Mouse (Mus musculus): ENCODE measurements around the gene Fam98c. TPM values are rescaled to one million over a fixed set of nuclear protein-coding genes. Genes with fewer than 3 reads are reported as not detected.
"Not testable (repeated sequence)": the region's sequence is repeated elsewhere in the genome, so short reads cannot be mapped to it uniquely, and the experiment has no call there.

Gene Fam98c
- 10 to 100 TPM; 11.7 to 12.5 TPM for total RNA-seq (2021)
- long read RNA-seq, experiment 1, transcript Fam98c-209 (8 exons, 1,293 nt): major isoform, 15 of 23 reads
- long read RNA-seq, experiment 1, partial matches to known transcripts: 2 of 23 reads
- long read RNA-seq, experiment 1, other reads (novel, unspliced or antisense): 2 of 23 reads
- long read RNA-seq, experiment 2, transcript Fam98c-209 (8 exons, 1,293 nt): major isoform, 16 of 26 reads
- long read RNA-seq, experiment 2, partial matches to known transcripts: 1 of 26 reads
- long read RNA-seq, experiment 2, other reads (novel, unspliced or antisense): 4 of 26 reads

DNA sequence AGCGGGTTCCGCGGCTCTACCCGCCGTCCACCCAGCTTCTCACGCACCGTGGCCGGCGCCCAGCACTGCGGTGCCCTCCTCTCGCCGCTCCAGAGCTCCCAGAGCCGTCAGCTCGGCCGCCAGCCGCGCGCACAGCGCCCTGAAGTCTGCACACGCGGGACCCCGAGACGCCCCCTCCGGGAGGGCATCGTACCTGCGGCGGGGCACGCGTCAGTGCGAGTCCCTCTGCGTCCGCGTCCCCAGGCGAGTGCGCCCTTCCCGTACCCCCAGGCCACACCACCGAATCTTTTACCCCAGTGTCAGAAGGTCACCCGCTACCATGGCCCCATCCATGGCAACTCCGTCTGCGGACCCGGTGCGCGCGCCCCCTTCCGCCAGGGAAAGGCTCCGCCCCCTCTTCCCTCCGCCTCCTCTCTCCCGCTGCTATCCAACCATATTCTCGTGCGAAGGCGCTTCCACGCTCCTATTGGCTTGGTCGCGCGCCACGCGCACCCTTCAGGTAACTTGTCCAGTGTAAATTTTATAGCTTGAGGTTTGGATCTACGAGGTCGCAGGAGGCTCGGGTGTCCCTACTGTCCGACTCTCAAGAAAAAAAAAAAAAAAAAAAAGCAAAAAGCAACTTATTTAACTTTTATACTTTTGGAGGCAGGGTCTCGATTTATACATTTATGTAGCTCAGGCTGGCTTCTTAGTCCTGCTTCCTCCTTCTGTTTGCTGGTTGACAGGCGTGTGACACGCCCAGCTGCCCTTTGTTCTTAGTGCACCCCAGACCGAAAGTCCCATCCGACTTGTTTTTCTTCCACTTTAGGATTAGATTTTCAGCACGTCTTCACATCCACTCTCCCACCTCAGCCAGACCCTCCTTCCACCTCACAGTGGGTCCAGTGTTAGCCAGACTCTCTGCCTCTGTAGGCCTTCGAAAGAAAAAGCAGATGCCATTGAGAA, at the start of gene Fam98c:
Gene Fam98c, minus strand, starts transcription at position 397 of the 945 bp plus-strand sequence.
- peak; percentile 82 for DNase-seq

- no peak for DNase-seq
These were observed 46.5 kb upstream of the Fam98c start for GRCm38 (mm10) chr7:29202577-29202976.

DNA sequence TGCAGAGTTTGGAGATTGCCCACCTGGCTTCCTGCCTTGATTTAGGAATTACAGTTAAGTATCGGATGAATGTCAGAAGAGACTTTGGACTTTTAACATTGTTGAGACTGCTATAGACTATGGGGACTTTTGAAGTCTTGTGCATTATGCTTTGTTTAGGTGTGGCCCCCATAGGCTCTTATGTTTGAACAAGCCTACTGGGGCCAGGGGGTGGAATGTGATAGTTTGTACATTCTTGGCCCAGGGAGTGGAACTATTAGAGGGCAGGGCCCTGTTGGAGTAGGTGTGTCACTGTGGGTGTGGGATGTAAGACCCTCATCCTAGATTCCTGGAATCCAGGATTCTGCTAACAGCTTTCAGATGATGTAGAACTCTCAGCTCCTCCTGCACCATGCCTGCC, 38.2 kb upstream of the Fam98c start:
- not testable (repeated sequence) for DNase-seq

GRCm38 (mm10) chr7:29181323-29181722, 25.3 kb upstream of the Fam98c start:
- DNase-seq: not testable (repeated sequence)

DNA sequence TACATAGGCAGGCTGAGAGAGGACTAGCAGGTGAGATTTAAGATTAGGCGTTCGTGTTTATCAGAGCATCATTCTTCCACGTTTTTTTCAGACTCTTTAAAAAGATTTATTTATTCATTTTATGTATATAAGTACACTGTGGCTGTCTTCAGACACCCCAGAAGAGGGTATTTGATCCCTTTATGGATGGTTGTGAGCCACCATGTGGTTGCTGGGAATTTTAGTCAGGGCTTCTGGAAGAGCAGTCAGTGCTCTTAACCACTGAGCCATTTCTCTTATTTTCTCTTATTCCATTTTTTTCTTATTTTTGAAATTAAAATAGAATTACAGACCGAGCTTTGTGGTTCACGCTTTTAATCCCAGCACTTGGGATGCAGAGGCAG, 24.8 kb upstream of the Fam98c start:
- DNase-seq: no peak

DNA sequence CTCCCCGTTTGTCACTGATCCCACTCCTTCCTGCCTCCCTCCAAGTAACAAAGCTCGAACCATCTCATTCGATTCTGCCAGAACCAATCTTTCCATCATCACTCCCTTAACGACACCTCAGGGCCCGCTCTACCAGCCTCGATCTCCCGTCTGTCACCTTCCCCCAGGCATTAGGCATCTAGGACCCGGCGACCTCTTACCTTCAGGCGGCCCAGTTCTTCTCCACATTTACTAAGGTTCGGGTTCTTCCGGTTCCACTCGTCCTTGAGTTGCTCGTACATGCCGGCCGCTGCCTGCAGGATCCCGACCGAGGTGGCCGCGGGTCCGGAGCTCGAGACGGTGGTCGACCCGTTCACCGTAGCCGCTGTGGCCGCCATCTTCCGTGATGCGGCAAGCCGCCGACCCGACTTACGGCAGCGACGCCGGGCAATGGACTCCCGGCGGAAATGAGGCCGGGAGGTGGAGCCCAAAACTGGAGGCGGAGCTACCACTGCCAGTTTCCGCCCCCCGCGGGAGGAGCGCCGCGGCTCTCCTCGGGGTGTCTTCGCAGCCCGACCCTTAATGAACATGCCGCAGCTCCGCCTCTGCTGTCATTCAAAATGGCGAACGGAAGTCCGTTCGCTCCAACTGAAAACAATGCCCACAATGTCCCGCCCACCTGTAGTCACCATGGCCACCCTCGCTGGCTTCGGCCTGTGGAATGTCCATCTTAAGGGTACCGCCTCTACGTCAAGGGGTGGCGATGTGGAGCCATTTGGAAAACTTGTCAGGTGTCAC, 24.2 kb upstream of the Fam98c start, which contains the start of gene Psmd8:
Gene Psmd8, minus strand, starts transcription at position 625 of the 777 bp plus-strand sequence.
- DNase-seq: peak; percentile 93

GRCm38 (mm10) chr7:29179323-29179722, 23.3 kb upstream of the Fam98c start:
- no peak for DNase-seq

GRCm38 (mm10) chr7:29178106-29178505, 22.1 kb upstream of the Fam98c start:
- DNase-seq: no peak

DNA sequence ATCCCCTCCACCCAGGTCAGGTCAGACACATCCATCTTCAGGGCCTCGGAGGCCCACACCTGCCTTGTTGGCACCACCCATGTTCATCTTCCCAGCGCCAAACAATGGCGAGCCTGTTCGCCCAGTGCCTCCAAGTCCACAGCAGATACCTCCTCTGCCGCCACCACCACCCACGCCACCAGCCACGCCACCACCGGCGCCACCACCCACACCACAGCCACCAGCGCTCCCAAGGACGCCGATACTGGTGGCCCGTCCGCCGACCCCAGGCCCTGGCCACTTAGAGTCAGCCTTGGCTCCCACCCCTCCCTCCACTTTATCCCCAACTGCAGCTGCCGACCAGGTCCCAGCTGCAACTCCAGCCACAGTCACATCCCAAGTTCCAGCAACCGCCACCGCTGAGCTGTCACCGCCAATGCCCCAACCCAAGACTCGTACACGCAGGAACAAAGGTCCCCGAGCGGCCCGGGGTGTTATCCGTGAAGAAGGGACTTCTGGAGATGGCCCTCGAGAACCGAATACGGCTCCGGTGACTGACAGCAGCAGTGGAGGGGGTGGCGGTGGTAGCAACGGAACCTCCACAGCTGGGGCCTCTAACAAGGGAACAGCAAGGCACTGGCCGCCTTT, 16.5 kb upstream of the Fam98c start:
- DNase-seq: no peak

DNA sequence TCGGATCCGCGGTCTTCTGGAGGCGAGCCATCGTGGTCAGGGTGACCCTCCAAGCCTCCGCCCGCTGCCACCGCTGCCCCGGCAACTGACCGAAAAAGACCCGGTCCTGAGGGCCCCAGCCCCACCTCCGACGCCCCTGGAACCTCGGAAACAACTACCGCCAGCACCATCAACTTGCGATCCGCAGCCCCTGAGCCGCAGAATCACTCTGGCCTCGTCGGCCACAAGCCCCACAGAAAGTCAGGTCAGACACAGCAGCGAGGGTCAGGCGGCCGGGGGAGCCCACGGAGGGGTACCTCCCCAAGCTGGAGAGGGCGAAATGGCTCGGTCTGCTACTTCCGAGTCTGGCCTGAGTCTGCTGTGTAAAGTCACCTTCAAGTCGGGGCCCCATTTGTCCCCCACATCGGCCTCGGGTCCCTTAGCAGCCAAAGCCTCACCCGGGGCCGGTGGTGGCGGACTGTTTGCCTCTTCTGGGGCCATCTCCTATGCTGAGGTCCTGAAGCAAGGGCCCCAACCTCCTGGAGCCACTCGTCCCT, 15.6 kb upstream of the Fam98c start:
- no peak for DNase-seq

- peak; percentile 41 for DNase-seq
These were observed 14.9 kb upstream of the Fam98c start for GRCm38 (mm10) chr7:29170755-29171561.

DNA sequence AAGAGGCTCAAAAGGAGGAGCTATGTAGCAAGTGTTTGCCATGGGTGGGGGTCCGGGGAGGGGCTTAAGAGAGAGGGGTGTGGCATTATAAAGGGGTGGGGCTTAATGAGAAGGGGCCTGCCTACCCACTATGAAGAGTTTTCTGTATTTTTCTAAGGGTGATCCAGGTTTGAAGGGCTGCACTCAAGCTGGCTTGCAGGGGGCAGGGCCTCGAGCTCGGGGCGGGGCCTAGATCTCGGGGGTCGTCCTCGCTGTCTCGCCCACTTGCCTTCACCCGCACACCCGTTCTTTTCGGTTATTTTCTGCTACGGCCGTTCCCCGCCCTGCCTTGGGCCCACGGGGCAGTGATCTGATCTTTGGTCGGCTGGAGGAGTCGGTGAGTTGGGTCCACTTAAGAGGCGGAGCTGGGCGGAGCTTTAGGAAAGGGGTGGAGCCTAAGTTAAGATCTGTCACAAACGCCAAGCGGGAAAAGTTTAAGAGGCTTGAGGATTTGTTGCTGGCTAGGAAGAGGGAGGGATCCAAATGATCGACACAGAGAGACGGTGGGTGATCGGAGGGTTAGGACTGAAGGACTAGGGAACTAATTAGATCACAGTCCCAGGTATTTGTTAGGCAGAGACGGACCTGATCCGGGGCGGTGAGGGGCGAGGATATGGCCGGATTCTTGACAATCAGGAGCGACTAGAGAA, 14.2 kb upstream of the Fam98c start, which contains the start of the genes Ggn and Spred3:
Gene Ggn, plus strand, starts transcription at position 145 of the 689 bp plus-strand sequence.
Gene Spred3, minus strand, starts transcription at position 346 of the 689 bp plus-strand sequence.
- peak; percentile 70 for DNase-seq

- peak; percentile 76 for DNase-seq
These were observed 13.4 kb upstream of the Fam98c start for GRCm38 (mm10) chr7:29169231-29170065.

GRCm38 (mm10) chr7:29168791-29169230, 12.8 kb upstream of the Fam98c start:
- no peak for DNase-seq

DNA sequence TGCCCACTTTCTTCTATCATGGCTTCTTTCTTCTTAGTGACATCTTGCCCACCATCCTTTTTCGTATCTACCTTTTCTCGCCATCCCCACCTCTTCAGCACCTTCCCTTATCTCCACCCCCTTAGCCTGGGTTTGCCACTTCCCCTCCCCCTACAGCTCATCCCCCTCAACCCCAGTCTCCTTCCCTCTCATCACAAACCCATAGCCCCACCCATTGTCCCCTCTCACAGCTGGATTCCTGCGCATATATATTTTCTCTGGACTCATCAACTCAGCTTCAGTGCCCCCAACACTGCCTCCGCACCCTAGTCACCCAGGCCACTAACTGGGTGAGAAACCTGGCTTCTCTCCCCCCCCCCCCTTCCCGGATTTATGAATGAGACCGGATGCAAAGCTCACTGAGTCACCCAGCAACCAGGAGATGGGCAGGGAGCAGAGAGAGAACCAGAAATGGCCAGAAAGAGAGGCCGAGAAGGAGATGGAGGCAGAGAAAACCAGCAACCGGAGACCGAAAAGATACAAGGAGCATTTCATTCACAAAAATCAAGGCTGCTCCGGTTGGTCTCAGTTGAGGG, 12.2 kb upstream of the Fam98c start:
- no peak for DNase-seq

GRCm38 (mm10) chr7:29167656-29168055, 11.6 kb upstream of the Fam98c start:
- DNase-seq: no peak

DNA sequence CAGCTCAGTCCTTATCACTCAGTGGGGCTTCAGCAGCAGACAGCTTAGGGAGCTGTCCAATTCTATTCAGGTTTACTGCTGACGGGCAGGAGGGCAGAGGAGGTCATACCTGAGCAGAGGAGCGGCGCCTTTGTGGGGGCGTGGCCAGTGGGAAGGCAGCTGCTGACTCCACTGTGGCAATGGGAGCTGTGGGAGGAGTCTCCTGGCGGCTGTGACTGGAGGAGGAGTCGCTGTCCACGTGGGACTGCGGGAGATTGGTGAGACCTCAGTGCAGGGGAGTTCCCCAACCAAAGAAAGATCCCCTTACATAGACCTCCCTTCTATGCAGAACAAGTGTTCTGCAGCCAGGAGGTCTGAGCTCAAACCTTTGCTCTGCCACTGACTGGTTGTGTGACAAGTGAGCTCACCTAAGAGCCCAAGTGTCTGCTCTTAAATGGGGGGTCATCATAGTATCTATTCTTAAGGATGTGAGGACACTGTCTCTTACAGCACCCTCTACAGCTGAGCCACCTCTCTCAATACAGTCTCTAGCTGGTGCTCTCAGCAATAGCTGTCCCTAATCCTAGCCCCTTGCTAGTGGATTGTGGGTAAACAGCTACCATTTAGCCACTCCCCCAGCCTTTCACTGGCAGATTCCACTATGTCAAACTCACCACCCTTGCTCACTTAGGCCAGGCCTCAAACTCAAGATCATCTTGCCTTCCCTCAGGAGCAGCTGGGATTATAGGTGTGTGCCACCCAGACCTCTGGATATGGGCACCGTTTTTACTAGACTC, 6.9 kb upstream of the Fam98c start:
- peak; percentile 31 for DNase-seq

- no peak for DNase-seq
These were observed 6.3 kb upstream of the Fam98c start for GRCm38 (mm10) chr7:29162294-29162693.

All from gastrocnemius, postnatal 10 days (tissue).